Mouse (Mus musculus): Measurements from ENCODE around the gene Gm11084. TPM values are rescaled to one million over a fixed set of nuclear protein-coding genes. Genes with fewer than 3 reads are reported as not detected.
"Not testable (repeated sequence)": the region's sequence is repeated elsewhere in the genome, so short reads cannot be mapped to it uniquely, and the experiment has no call there.

Gene Gm11084
- polyA plus RNA-seq, 1 experiment from 2014 or later = not detected

GRCm38 (mm10) chr2:72988945-72989344 is 2.4 kb upstream of the Gm11084 start:
- 93% methylated on average over 9 of the region's 9 CpGs for WGBS
- not testable (repeated sequence) for H3K4me1 ChIP-seq; H3K27me3 ChIP-seq; H3K4me3 ChIP-seq; H3K4me2 ChIP-seq; H3K27ac ChIP-seq; H3K9me3 ChIP-seq (replicated peaks); H3K36me3 ChIP-seq (ENCODE audit: poor library complexity, severe bottlenecking); ATAC-seq; H3K9ac ChIP-seq

- H3K4me2 ChIP-seq = no peak overlapping the region
- no peak overlapping the region for H3K9ac ChIP-seq
- no peak overlapping the region for H3K27ac ChIP-seq
- no peaks in the 10 kb centered on the region for H3K27me3 ChIP-seq
- ATAC-seq = no peak
- peaks cover 5% of the 10 kb centered on the region; the same call in 1 of the 2 replicates for H3K36me3 ChIP-seq (ENCODE audit: poor library complexity, severe bottlenecking)
- peaks cover 7% of the 10 kb centered on the region; the same call in 1 of the 2 replicates for H3K4me1 ChIP-seq
- peaks cover 5% of the 10 kb centered on the region; the same call in 1 of the 2 replicates for H3K9me3 ChIP-seq (replicated peaks)
- H3K4me3 ChIP-seq = no peak overlapping the region
- WGBS = 31% methylated on average over 1 of the region's 1 CpGs
These were observed 1.0 kb downstream of the Gm11084 start for GRCm38 (mm10) chr2:72985516-72985915.

- Histone ChIP-seq H3K4me3 (no peak overlapping the region), H3K4me1 (peaks cover 7% of the 10 kb centered on the region; the same call in 1 of the 2 replicates), H3K36me3 (ENCODE audit: poor library complexity, severe bottlenecking) (peaks cover 5% of the 10 kb centered on the region; the same call in 1 of the 2 replicates), H3K9ac (no peak overlapping the region), H3K9me3 (replicated peaks) (peaks cover 5% of the 10 kb centered on the region; the same call in 1 of the 2 replicates), H3K4me2 (no peak overlapping the region), H3K27ac (no peak overlapping the region), H3K27me3 (no peaks in the 10 kb centered on the region)
- 77% methylated on average over 4 of the region's 4 CpGs for WGBS
- no peak for ATAC-seq
These were observed 1.7 kb downstream of the Gm11084 start for GRCm38 (mm10) chr2:72984806-72985205.

GRCm38 (mm10) chr2:72983211-72983610 is 3.3 kb downstream of the Gm11084 start:
- H3K36me3 ChIP-seq (ENCODE audit: poor library complexity, severe bottlenecking) = no peaks in the 10 kb centered on the region
- peaks cover 7% of the 10 kb centered on the region; the same call in 1 of the 2 replicates for H3K4me1 ChIP-seq
- no peak overlapping the region for H3K4me2 ChIP-seq
- H3K9ac ChIP-seq = no peak overlapping the region
- WGBS = 78% methylated on average over 3 of the region's 3 CpGs
- no peaks in the 10 kb centered on the region for H3K27me3 ChIP-seq
- no peak overlapping the region for H3K4me3 ChIP-seq
- peak overlapping the region; percentile 54; the same call in 1 of the 2 replicates for H3K27ac ChIP-seq
- no peaks in the 10 kb centered on the region for H3K9me3 ChIP-seq (replicated peaks)
- ATAC-seq = no peak

GRCm38 (mm10) chr2:72982110-72982785 is 4.3 kb downstream of the Gm11084 start:
- H3K36me3 ChIP-seq (ENCODE audit: poor library complexity, severe bottlenecking) = no peaks in the 10 kb centered on the region
- H3K9ac ChIP-seq = no peak overlapping the region
- no peak overlapping the region for H3K27ac ChIP-seq
- H3K4me3 ChIP-seq = no peak overlapping the region
- H3K9me3 ChIP-seq (replicated peaks) = no peaks in the 10 kb centered on the region
- no peaks in the 10 kb centered on the region for H3K27me3 ChIP-seq
- ATAC-seq = no peak
- H3K4me2 ChIP-seq = no peak overlapping the region
- 93% methylated on average over 7 of the region's 7 CpGs for WGBS
- peaks cover 11% of the 10 kb centered on the region; the same call in 1 of the 2 replicates for H3K4me1 ChIP-seq

GRCm38 (mm10) chr2:72981441-72982109 is 4.9 kb downstream of the Gm11084 start:
- H3K4me2 ChIP-seq = peak overlapping the region; percentile 71
- H3K36me3 ChIP-seq (ENCODE audit: poor library complexity, severe bottlenecking) = no peaks in the 10 kb centered on the region
- ATAC-seq = no peak
- no peaks in the 10 kb centered on the region for H3K9me3 ChIP-seq (replicated peaks)
- WGBS = 73% methylated on average over 9 of the region's 9 CpGs
- H3K27me3 ChIP-seq = no peaks in the 10 kb centered on the region
- H3K4me1 ChIP-seq = peaks cover 18% of the 10 kb centered on the region
- H3K4me3 ChIP-seq = peak overlapping the region; percentile 98
- 0 out of 2 replicates have a peak overlapping the region, but pooled peaks have one; percentile 100 for H3K9ac ChIP-seq
- H3K27ac ChIP-seq = peak overlapping the region; percentile 100

GRCm38 (mm10) chr2:72981075-72981420 is 5.5 kb downstream of the Gm11084 start:
- H3K36me3 ChIP-seq (ENCODE audit: poor library complexity, severe bottlenecking) = 0 out of 2 replicates have a peak, but pooled peaks cover 1% of the 10 kb centered on the region
- peaks cover 22% of the 10 kb centered on the region for H3K4me1 ChIP-seq
- no peaks in the 10 kb centered on the region for H3K27me3 ChIP-seq
- no peak for ATAC-seq
- H3K27ac ChIP-seq = peak overlapping the region; percentile 100
- peak overlapping the region; percentile 100 for H3K9ac ChIP-seq
- no peaks in the 10 kb centered on the region for H3K9me3 ChIP-seq (replicated peaks)
- 13% methylated on average over 3 of the region's 3 CpGs for WGBS
- H3K4me2 ChIP-seq = peak overlapping the region; percentile 71
- peak overlapping the region; percentile 98 for H3K4me3 ChIP-seq

- peak; percentile 94 for ATAC-seq
- Histone ChIP-seq H3K9me3 (replicated peaks) (no peaks in the 10 kb centered on the region), H3K9ac (peak within 1 kb of the TSS; percentile 100), H3K27ac (peak within 1 kb of the TSS; percentile 100), H3K4me3 (peak within 1 kb of the TSS; percentile 98), H3K4me1 (peaks cover 28% of the 10 kb centered on the region), H3K4me2 (peak within 1 kb of the TSS; percentile 80), H3K36me3 (ENCODE audit: poor library complexity, severe bottlenecking) (0 out of 2 replicates have a peak, but pooled peaks cover 3% of the 10 kb centered on the region), H3K27me3 (no peaks in the 10 kb centered on the region)
- under 1% methylated on average over 59 of the region's 64 CpGs for WGBS
These were observed 6.0 kb downstream of the Gm11084 start, which contains the start of gene Sp3 for GRCm38 (mm10) chr2:72980337-72981074. TSS of gene Sp3 (minus strand) at chr2:72980446.

- H3K9me3 ChIP-seq (replicated peaks) = no peaks in the 10 kb centered on the region
- WGBS = 0% methylated on average over 20 of the region's 54 CpGs
- peak; percentile 69 for ATAC-seq
- 0 out of 2 replicates have a peak, but pooled peaks cover 3% of the 10 kb centered on the region for H3K36me3 ChIP-seq (ENCODE audit: poor library complexity, severe bottlenecking)
- peak overlapping the region; percentile 80 for H3K4me2 ChIP-seq
- peak overlapping the region; percentile 100 for H3K9ac ChIP-seq
- no peaks in the 10 kb centered on the region for H3K27me3 ChIP-seq
- peak overlapping the region; percentile 98 for H3K4me3 ChIP-seq
- H3K27ac ChIP-seq = peak overlapping the region; percentile 100
- peaks cover 30% of the 10 kb centered on the region for H3K4me1 ChIP-seq
These were observed 6.9 kb downstream of the Gm11084 start for GRCm38 (mm10) chr2:72979659-72980071.

- Histone ChIP-seq H3K9ac (peak overlapping the region; percentile 100), H3K27ac (peak overlapping the region; percentile 100), H3K27me3 (no peaks in the 10 kb centered on the region), H3K4me2 (peak overlapping the region; percentile 80), H3K9me3 (replicated peaks) (no peaks in the 10 kb centered on the region), H3K36me3 (ENCODE audit: poor library complexity, severe bottlenecking) (0 out of 2 replicates have a peak, but pooled peaks cover 3% of the 10 kb centered on the region), H3K4me3 (peak overlapping the region; percentile 98), H3K4me1 (peaks cover 32% of the 10 kb centered on the region)
- peak; percentile 80 for ATAC-seq
- WGBS = under 1% methylated on average over 46 of the region's 107 CpGs
These were observed 7.4 kb downstream of the Gm11084 start for GRCm38 (mm10) chr2:72978901-72979658.

GRCm38 (mm10) chr2:72978473-72978872 is 8.0 kb downstream of the Gm11084 start:
- Histone ChIP-seq H3K27ac (peak overlapping the region; percentile 100), H3K4me1 (peaks cover 37% of the 10 kb centered on the region), H3K4me2 (peak overlapping the region; percentile 80), H3K4me3 (peak overlapping the region; percentile 98), H3K9ac (peak overlapping the region; percentile 100), H3K27me3 (no peaks in the 10 kb centered on the region), H3K36me3 (ENCODE audit: poor library complexity, severe bottlenecking) (0 out of 2 replicates have a peak, but pooled peaks cover 3% of the 10 kb centered on the region), H3K9me3 (replicated peaks) (no peaks in the 10 kb centered on the region)
- ATAC-seq = peak; percentile 16; the same call in 1 of the 2 replicates
- WGBS = 0% methylated on average over 27 of the region's 38 CpGs

All from forebrain, embryonic 13.5 days (tissue).